Mouse (Mus musculus): ENCODE results near the gene Brinp3. TPM values are rescaled to one million over a fixed set of nuclear protein-coding genes. Genes with fewer than 3 reads are reported as not detected.

Brinp3 gene
- total RNA-seq, 2 experiments from 2014 or later, result not detected

- no peak for ATAC-seq (replicated peaks; ENCODE audit: low FRiP score, poor library complexity, severe bottlenecking)
These were observed 288.7 kb downstream of the Brinp3 start for GRCm38 (mm10) chr1:146783259-146783658.

DNA sequence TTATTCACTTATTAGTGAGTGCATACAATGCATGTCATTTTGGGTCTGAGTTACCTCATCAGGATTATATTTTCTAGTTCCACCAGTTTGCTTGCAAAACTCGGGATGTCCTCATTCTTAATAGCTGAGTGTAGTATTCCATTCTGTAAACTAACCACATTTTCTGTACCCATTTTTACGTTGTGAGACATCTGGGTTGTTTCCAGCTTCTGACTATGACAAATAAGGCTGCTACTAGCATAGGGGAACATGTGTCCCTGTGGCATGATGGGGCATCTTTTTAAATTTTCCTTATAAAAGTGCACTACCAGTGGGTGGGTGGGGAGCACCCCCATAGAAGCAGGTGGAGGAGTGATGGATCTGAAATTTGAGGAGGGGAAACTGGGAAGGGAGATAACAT, 292.7 kb downstream of the Brinp3 start:
- no peak for ATAC-seq (replicated peaks; ENCODE audit: low FRiP score, poor library complexity, severe bottlenecking)

GRCm38 (mm10) chr1:146792826-146793225, 298.3 kb downstream of the Brinp3 start:
- ATAC-seq (replicated peaks; ENCODE audit: low FRiP score, poor library complexity, severe bottlenecking), result no peak

DNA sequence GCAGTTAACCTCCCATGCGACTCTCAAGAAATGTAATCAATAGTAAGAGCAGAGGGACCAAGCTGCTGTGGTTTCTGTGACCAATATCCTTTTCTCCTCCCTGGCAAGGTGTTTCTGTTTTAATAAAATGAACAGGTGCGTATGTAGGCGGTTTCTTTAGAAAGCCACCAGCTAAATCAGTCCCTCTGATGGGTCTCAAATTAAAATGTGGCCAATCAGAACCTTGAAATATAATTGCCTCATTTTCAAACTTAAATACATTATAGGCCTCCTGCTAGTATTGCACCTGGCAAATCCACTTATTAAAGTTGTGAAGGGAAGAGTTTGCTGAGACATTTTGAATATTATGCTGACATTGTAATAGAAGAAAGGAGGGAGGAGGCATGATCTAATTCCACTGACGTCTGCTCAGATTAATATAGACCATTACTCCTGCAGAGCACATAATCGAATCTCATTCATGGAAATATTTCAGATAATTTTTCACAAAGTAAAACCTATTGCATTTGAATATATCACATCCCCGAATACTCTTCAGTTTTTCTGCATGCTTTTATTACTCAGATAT, 305.5 kb downstream of the Brinp3 start:
- ATAC-seq (replicated peaks; ENCODE audit: low FRiP score, poor library complexity, severe bottlenecking), result no peak

- ATAC-seq (replicated peaks; ENCODE audit: low FRiP score, poor library complexity, severe bottlenecking), result no peak
These were observed 307.3 kb downstream of the Brinp3 start for GRCm38 (mm10) chr1:146801821-146802220.

- no peak for ATAC-seq (replicated peaks; ENCODE audit: low FRiP score, poor library complexity, severe bottlenecking)
These were observed 313.2 kb downstream of the Brinp3 start for GRCm38 (mm10) chr1:146807765-146808164.

DNA sequence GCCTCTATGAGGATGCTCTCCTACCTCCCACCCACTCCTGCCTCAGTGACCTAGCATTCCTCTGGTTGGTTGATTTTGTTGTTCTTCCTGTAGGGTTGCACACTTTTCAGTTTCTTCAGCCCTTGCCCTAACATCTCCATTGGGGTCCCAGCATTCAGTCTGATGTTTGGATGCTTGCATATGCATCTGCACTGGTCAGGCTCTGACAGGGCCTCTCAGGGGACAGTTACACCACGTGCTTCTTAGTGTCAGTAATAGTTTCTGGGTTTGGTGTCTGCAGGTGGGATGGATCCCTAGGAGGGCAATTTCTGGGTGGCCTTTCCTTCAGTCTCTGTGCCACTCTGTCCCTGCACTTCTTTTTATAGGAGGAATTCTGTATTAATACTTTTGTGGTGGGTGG, 339.3 kb downstream of the Brinp3 start:
- no peak for ATAC-seq (replicated peaks; ENCODE audit: low FRiP score, poor library complexity, severe bottlenecking)

GRCm38 (mm10) chr1:146844087-146844486, 349.5 kb downstream of the Brinp3 start:
- ATAC-seq (replicated peaks; ENCODE audit: low FRiP score, poor library complexity, severe bottlenecking), result no peak

GRCm38 (mm10) chr1:146848892-146849291, 354.3 kb downstream of the Brinp3 start:
- ATAC-seq (replicated peaks; ENCODE audit: low FRiP score, poor library complexity, severe bottlenecking), result no peak

GRCm38 (mm10) chr1:146850147-146850546, 355.6 kb downstream of the Brinp3 start:
- no peak for ATAC-seq (replicated peaks; ENCODE audit: low FRiP score, poor library complexity, severe bottlenecking)

DNA sequence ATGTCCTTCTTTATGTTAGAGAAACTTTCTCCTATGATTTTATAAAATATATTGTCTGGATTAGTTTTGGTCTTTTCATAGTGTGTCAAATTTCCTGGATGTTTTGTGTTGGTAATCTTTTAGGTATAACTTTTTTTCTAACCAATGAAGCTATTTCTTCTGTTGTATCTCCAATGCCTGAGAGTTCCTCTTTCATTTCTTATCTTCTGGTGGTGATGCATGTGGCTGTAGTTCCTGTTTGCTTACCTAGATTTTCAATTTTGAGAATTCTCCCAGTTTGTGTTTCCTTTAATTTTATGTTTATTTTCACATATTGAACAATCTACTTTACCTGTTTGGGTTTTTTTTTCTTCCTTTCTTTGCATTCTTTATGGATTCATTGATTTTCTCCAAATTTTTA, 404.1 kb downstream of the Brinp3 start:
- ATAC-seq (replicated peaks; ENCODE audit: low FRiP score, poor library complexity, severe bottlenecking), result no peak

DNA sequence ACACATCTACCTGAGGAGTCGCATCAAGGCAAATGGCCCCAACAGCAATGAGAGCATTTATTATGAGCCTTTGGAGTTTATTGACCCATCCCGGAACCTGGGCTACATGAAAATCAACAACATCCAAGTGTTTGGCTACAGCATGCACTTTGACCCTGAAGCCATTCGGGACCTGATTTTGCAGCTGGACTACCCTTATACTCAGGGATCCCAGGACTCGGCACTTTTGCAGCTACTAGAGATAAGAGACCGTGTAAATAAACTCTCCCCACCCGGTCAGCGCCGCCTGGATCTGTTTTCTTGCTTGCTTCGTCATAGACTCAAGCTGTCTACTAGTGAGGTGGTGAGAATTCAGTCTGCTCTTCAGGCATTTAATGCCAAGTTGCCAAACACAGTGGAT, 407.1 kb downstream of the Brinp3 start:
- no peak for ATAC-seq (replicated peaks; ENCODE audit: low FRiP score, poor library complexity, severe bottlenecking)

GRCm38 (mm10) chr1:146939463-146940389, 445.2 kb downstream of the Brinp3 start:
- ATAC-seq (replicated peaks; ENCODE audit: low FRiP score, poor library complexity, severe bottlenecking), result no peak

Data from erythroblast, adult 5-6 weeks (primary cell).